Mouse (Mus musculus) heart, adult 2 months (tissue): ENCODE data around the gene Rtbdn. TPM values are rescaled to one million over a fixed set of nuclear protein-coding genes. Genes with fewer than 3 reads are reported as not detected.
A peak's percentile ranks its signal among the peaks of the same experiment; 100 is the strongest.

Experiments
- DNase-seq, 2 experiments: peaks; one replicate each; pipeline ENCODE4 v3.0.0; 2021
- H3K27ac ChIP-seq: fragments of 200-600 bp; 2 replicates; pipeline ENCODE4 v1.8.1; 2022
- H3K27me3 ChIP-seq: fragments of 200-500 bp; 2 replicates; pipeline ENCODE4 v1.6.1; 2012; ENCODE audit warnings: mild to moderate bottlenecking, low read length, inconsistent platforms, mixed read lengths; ENCODE audit not compliant: control insufficient read depth, insufficient read depth
- H3K36me3 ChIP-seq: fragments of 200-500 bp; 2 replicates; pipeline ENCODE4 v1.6.1; 2012; ENCODE audit warnings: low read length, inconsistent platforms; ENCODE audit not compliant: control insufficient read depth, insufficient read depth
- H3K4me1 ChIP-seq: fragments of 200-500 bp; 2 replicates; pipeline ENCODE4 v1.6.1; 2011; ENCODE audit warnings: low read length; ENCODE audit not compliant: control insufficient read depth, insufficient read depth
- H3K4me3 ChIP-seq: fragments of 200-600 bp; 2 replicates; pipeline ENCODE4 v1.8.1; 2022
- H3K79me2 ChIP-seq: fragments of 200-500 bp; replicated peaks from 2 replicates; pipeline ENCODE4 v1.6.1; 2012; ENCODE audit warnings: mild to moderate bottlenecking, inconsistent platforms, low read length, moderate library complexity, mixed read lengths; ENCODE audit not compliant: control insufficient read depth, insufficient read depth
- H3K9ac ChIP-seq: fragments of 200-500 bp; 2 replicates; pipeline ENCODE4 v1.6.1; 2012; ENCODE audit warnings: low read depth, mild to moderate bottlenecking, control low read depth, inconsistent platforms, low read length, mixed read lengths
- CTCF ChIP-seq: fragments of 200-600 bp; IDR thresholded peaks from 2 replicates; pipeline ENCODE4 v1.8.1; 2022; ENCODE audit warnings: antibody characterized with exemption, mild to moderate bottlenecking, moderate library complexity
- EP300 ChIP-seq: fragments of 200-500 bp; IDR thresholded peaks from 2 replicates; pipeline ENCODE4 v1.6.1; 2011; ENCODE audit warnings: low read depth, low read length, control low read depth; ENCODE audit not compliant: insufficient read depth
- POLR2A ChIP-seq: fragments of 200-500 bp; IDR thresholded peaks from 2 replicates; pipeline ENCODE4 v1.6.1; 2011; ENCODE audit warnings: mild to moderate bottlenecking, low read depth, low read length, control low read depth; ENCODE audit not compliant: insufficient read depth
- WGBS: fragments of 180-500 bp; shearing (Covaris S2); methylation state at CpG from one replicate; pipeline ENCODE4 v1.1.7; 2018; 5-methylcytosine and 5-hydroxymethylcytosine counted together
- intact Hi-C: fragments of 180-260 bp; cut with DNase I; formaldehyde crosslinking; loops from one replicate; pipeline ENCODE4 v1.15.1; 2025
- polyA plus RNA-seq: library from polyadenylated mRNA; depleted of rRNA; stranded (reverse); fragments of >200 nt; gene quantifications from 2 replicates; pipeline ENCODE4 v1.2.3, GENCODE M21; 2012
- total RNA-seq, 2 experiments: library from RNA; stranded (reverse); gene quantifications; 2 replicates each; pipeline ENCODE4 v1.2.3; 2021

The Rtbdn gene
- total and polyA plus RNA-seq, 3 experiments = not detected

- no peaks in the 10 kb centered on the region for H3K36me3 ChIP-seq
Measured at GRCm38 (mm10) chr8:84987903-84988302, 41.1 kb downstream of the Rtbdn start.

GRCm38 (mm10) chr8:84989311-84989731 lies 42.5 kb downstream of the Rtbdn start:
- Histone ChIP-seq H3K79me2 (no peaks in the 10 kb centered on the region), H3K27me3 (no peaks in the 10 kb centered on the region), H3K36me3 (no peaks in the 10 kb centered on the region), H3K4me3 (peak overlapping the region; percentile 0; the same call in 1 of the 2 replicates), H3K9ac (no peak overlapping the region), H3K4me1 (peaks cover 13% of the 10 kb centered on the region), H3K27ac (peak overlapping the region; percentile 89)
- intact Hi-C loops = loop anchor here (1.0 to 2.0 kb wide), 2 partner anchors 15 to 325 kb away; no protein-coding TSS in a partner anchor
- TF ChIP-seq CTCF (no peak), EP300 (no peak), POLR2A (no peak)
- 16% methylated on average over 15 of the region's 15 CpGs for WGBS
- peak; percentile 69 to 75 for DNase-seq

More at GRCm38 (mm10) chr8:84987903-84988302, 41.1 kb downstream of the Rtbdn start:
- no peak overlapping the region for H3K27ac ChIP-seq
- no peak overlapping the region for H3K4me3 ChIP-seq
- intact Hi-C loops = loop anchor here (2.0 kb wide), 1 partner anchor 323 kb away; no protein-coding TSS in a partner anchor
- DNase-seq = peak; percentile 58 to 61
- 66% methylated on average over 2 of the region's 2 CpGs for WGBS
- no peaks in the 10 kb centered on the region for H3K27me3 ChIP-seq
- H3K79me2 ChIP-seq = no peaks in the 10 kb centered on the region
- H3K4me1 ChIP-seq = peaks cover 17% of the 10 kb centered on the region
- TF ChIP-seq CTCF (no peak), POLR2A (no peak), EP300 (no peak)
- no peak overlapping the region for H3K9ac ChIP-seq

- H3K79me2 ChIP-seq = no peaks in the 10 kb centered on the region
- H3K27ac ChIP-seq = peak overlapping the region; percentile 89
- H3K9ac ChIP-seq = peak overlapping the region; percentile 64
- no peaks in the 10 kb centered on the region for H3K27me3 ChIP-seq
- under 1% methylated on average over 15 of the region's 15 CpGs for WGBS
- H3K36me3 ChIP-seq = no peaks in the 10 kb centered on the region
- intact Hi-C loops = loop anchor here (1.0 to 2.0 kb wide), 2 partner anchors 16 to 325 kb away; no protein-coding TSS in a partner anchor
- peak; percentile 93 to 95 for DNase-seq
- TF ChIP-seq EP300 (peak; percentile 89), CTCF (peak; percentile 67), POLR2A (no peak)
- peak overlapping the region; percentile 58 for H3K4me3 ChIP-seq
- H3K4me1 ChIP-seq = peaks cover 10% of the 10 kb centered on the region
Measured at GRCm38 (mm10) chr8:84989810-84990209, 43.0 kb downstream of the Rtbdn start.

- Histone ChIP-seq H3K4me1 (peaks cover 8% of the 10 kb centered on the region), H3K9ac (peak within 1 kb of the TSS; percentile 64), H3K27ac (peak within 1 kb of the TSS; percentile 89), H3K36me3 (no peaks in the 10 kb centered on the region), H3K79me2 (no peaks in the 10 kb centered on the region), H3K4me3 (peak within 1 kb of the TSS; percentile 58), H3K27me3 (no peaks in the 10 kb centered on the region)
- under 1% methylated on average over 28 of the region's 28 CpGs for WGBS
- intact Hi-C loops = no loop called here
- peak; percentile 96 to 97 for DNase-seq
- peak; percentile 98 for TF ChIP-seq EP300
- peak; percentile 87 for TF ChIP-seq POLR2A
- TF ChIP-seq CTCF = peak; percentile 63
Measured at GRCm38 (mm10) chr8:84990349-84990748, 43.6 kb downstream of the Rtbdn start, which contains the start of gene Hook2. Gene Hook2, plus strand, starts transcription at chr8:84990603.

- Histone ChIP-seq H3K4me3 (peak overlapping the region; percentile 58), H3K27ac (peak overlapping the region; percentile 89; the same call in 1 of the 2 replicates), H3K79me2 (no peaks in the 10 kb centered on the region), H3K27me3 (no peaks in the 10 kb centered on the region), H3K36me3 (no peaks in the 10 kb centered on the region), H3K9ac (peak overlapping the region; percentile 63), H3K4me1 (peaks cover 8% of the 10 kb centered on the region)
- no peak for TF ChIP-seq CTCF
- TF ChIP-seq POLR2A = no peak
- no peak for TF ChIP-seq EP300
- DNase-seq = peak in 1 of 2 experiments; percentile 16
- intact Hi-C loops = no loop called here
- WGBS = 9% methylated on average over 15 of the region's 15 CpGs
Measured at GRCm38 (mm10) chr8:84990836-84991235, 44.0 kb downstream of the Rtbdn start.

GRCm38 (mm10) chr8:84994375-84994774 lies 47.6 kb downstream of the Rtbdn start:
- H3K9ac ChIP-seq = no peak overlapping the region
- H3K79me2 ChIP-seq = no peaks in the 10 kb centered on the region
- DNase-seq = no peak
- H3K36me3 ChIP-seq = no peaks in the 10 kb centered on the region
- no peak overlapping the region for H3K27ac ChIP-seq
- H3K27me3 ChIP-seq = no peaks in the 10 kb centered on the region
- 90% methylated on average over 9 of the region's 9 CpGs for WGBS
- peaks cover 5% of the 10 kb centered on the region for H3K4me1 ChIP-seq
- TF ChIP-seq CTCF = no peak
- intact Hi-C loops = no loop called here
- no peak overlapping the region for H3K4me3 ChIP-seq
